In genomic region chr9:105827791-105828385, GRCm38 (mm10) we compare ENCODE assay signal across 9 mouse cellular contexts. TPM values are rescaled to one million over a fixed set of nuclear protein-coding genes. Genes with fewer than 3 reads are reported as not detected.
DNase-seq lines count a peak whose midpoint lies in the region; ATAC-seq lines count a peak whose summit lies in the region.
"Had no signal": no experiment of that assay in that cellular context is flagged by ENCODE, and none has a peak within 500 bp of the region (broad histone marks: within the 10 kb centered on the region; RNA-seq: fewer than 3 reads in every experiment).

TSS of gene Col6a6 (minus strand) at chr9:105828160.

- ATAC-seq in forebrain, embryonic 11.5 days (replicated peaks; ENCODE audit: low FRiP score): no peak
- ATAC-seq in forebrain, embryonic 16.5 days: no peak
- ATAC-seq in forebrain, embryonic 14.5 days: no peak
- ATAC-seq in hindbrain, embryonic 11.5 days (ENCODE audit: low FRiP score): no peak
- ATAC-seq in midbrain, embryonic 14.5 days (ENCODE audit: low FRiP score, low TSS enrichment): no peak
- no peak for ATAC-seq in inflammation-experienced regulatory T-cells, adult 6 months

- H3K9ac ChIP-seq in forebrain, embryonic 11.5 days (ENCODE audit: low read length): no peak within 1 kb of the TSS
- H3K9ac ChIP-seq in forebrain, embryonic 16.5 days (replicated peaks; ENCODE audit: low read depth, low read length): no peak within 1 kb of the TSS
- H3K9ac ChIP-seq in forebrain, embryonic 14.5 days (ENCODE audit: low read length): no peak within 1 kb of the TSS
- no peak within 1 kb of the TSS for H3K9ac ChIP-seq in hindbrain, embryonic 11.5 days (ENCODE audit: low read depth, low read length)
- no peak within 1 kb of the TSS for H3K9ac ChIP-seq in midbrain, embryonic 14.5 days (replicated peaks; ENCODE audit: low read length)

- H3K27ac ChIP-seq in forebrain, embryonic 11.5 days (ENCODE audit: low read depth, low read length): no peak within 1 kb of the TSS
- H3K27ac ChIP-seq in forebrain, embryonic 16.5 days (ENCODE audit: low read length): no peak within 1 kb of the TSS
- no peak within 1 kb of the TSS for H3K27ac ChIP-seq in forebrain, embryonic 14.5 days (ENCODE audit: low read depth, low read length)
- H3K27ac ChIP-seq in hindbrain, embryonic 11.5 days (ENCODE audit: low read depth, low read length): no peak within 1 kb of the TSS
- H3K27ac ChIP-seq in midbrain, embryonic 14.5 days (replicated peaks; ENCODE audit: low read depth, low read length): no peak within 1 kb of the TSS

- no peaks in the 10 kb centered on the region; the same call in 1 of the 2 replicates for H3K4me1 ChIP-seq in forebrain, embryonic 11.5 days (replicated peaks; ENCODE audit: control insufficient read depth, insufficient read depth, low read length)
- 0 out of 2 replicates have a peak, but pooled peaks cover 3% of the 10 kb centered on the region for H3K4me1 ChIP-seq in forebrain, embryonic 16.5 days (replicated peaks; ENCODE audit: control insufficient read depth, insufficient read depth, low read length)
- no peaks in the 10 kb centered on the region; the same call in 1 of the 2 replicates for H3K4me1 ChIP-seq in forebrain, embryonic 14.5 days (ENCODE audit: control insufficient read depth, insufficient read depth, low read length)
- no peaks in the 10 kb centered on the region for H3K4me1 ChIP-seq in hindbrain, embryonic 11.5 days (replicated peaks; ENCODE audit: control insufficient read depth, insufficient read depth, low read length)
- no peaks in the 10 kb centered on the region for H3K4me1 ChIP-seq in midbrain, embryonic 14.5 days (ENCODE audit: control insufficient read depth, insufficient read depth, low read length)

- peak; percentile 51 for DNase-seq in forebrain, embryonic 11.5 days (ENCODE audit: low spot score)
- no peak for DNase-seq in forebrain, embryonic 14.5 days (ENCODE audit: low spot score)
- DNase-seq in hindbrain, embryonic 11.5 days (ENCODE audit: low spot score): no peak
- no peak for DNase-seq in midbrain, embryonic 14.5 days
- DNase-seq in thymus, postnatal 14 days: no peak
- DNase-seq in left cerebral cortex, postnatal 4 days: no peak

- no peak within 1 kb of the TSS for H3K4me3 ChIP-seq in forebrain, embryonic 11.5 days (ENCODE audit: low read depth, low read length)
- H3K4me3 ChIP-seq in forebrain, embryonic 16.5 days (replicated peaks; ENCODE audit: low read length): no peak within 1 kb of the TSS
- H3K4me3 ChIP-seq in forebrain, embryonic 14.5 days (ENCODE audit: low read depth, low read length): no peak within 1 kb of the TSS
- H3K4me3 ChIP-seq in hindbrain, embryonic 11.5 days (ENCODE audit: low read depth, low read length): no peak within 1 kb of the TSS
- H3K4me3 ChIP-seq in midbrain, embryonic 14.5 days (replicated peaks; ENCODE audit: low read depth, low read length): no peak within 1 kb of the TSS

- H3K4me2 ChIP-seq in forebrain, embryonic 11.5 days (ENCODE audit: low read depth, low read length, severe bottlenecking): peak within 1 kb of the TSS; percentile 27; the same call in 1 of the 2 replicates
- H3K4me2 ChIP-seq in forebrain, embryonic 16.5 days (ENCODE audit: low read length): no peak within 1 kb of the TSS
- H3K4me2 ChIP-seq in forebrain, embryonic 14.5 days (ENCODE audit: low read length): 0 out of 2 replicates have a peak within 1 kb of the TSS, but pooled peaks have one; percentile 7
- 0 out of 2 replicates have a peak within 1 kb of the TSS, but pooled peaks have one; percentile 4 for H3K4me2 ChIP-seq in hindbrain, embryonic 11.5 days (replicated peaks; ENCODE audit: low read depth, low read length)
- peak within 1 kb of the TSS; percentile 24; the same call in 1 of the 2 replicates for H3K4me2 ChIP-seq in midbrain, embryonic 14.5 days (ENCODE audit: low read length)

- 23% methylated on average over 20 of the region's 20 CpGs for WGBS in forebrain, embryonic 11.5 days
- 13% methylated on average over 17 of the region's 20 CpGs for WGBS in forebrain, embryonic 16.5 days
- 21% methylated on average over 19 of the region's 20 CpGs for WGBS in forebrain, embryonic 14.5 days
- 21% methylated on average over 20 of the region's 20 CpGs for WGBS in hindbrain, embryonic 11.5 days
- WGBS in midbrain, embryonic 14.5 days: 12% methylated on average over 20 of the region's 20 CpGs

- no peaks in the 10 kb centered on the region for H3K27me3 ChIP-seq in forebrain, embryonic 11.5 days (ENCODE audit: control insufficient read depth, insufficient read depth, low read length)
- no peaks in the 10 kb centered on the region for H3K27me3 ChIP-seq in forebrain, embryonic 16.5 days (replicated peaks; ENCODE audit: control insufficient read depth, insufficient read depth, low read length)
- no peaks in the 10 kb centered on the region for H3K27me3 ChIP-seq in forebrain, embryonic 14.5 days (replicated peaks; ENCODE audit: control insufficient read depth, insufficient read depth, low read length)
- no peaks in the 10 kb centered on the region for H3K27me3 ChIP-seq in hindbrain, embryonic 11.5 days (ENCODE audit: control insufficient read depth, insufficient read depth, low read length)
- no peaks in the 10 kb centered on the region for H3K27me3 ChIP-seq in midbrain, embryonic 14.5 days (ENCODE audit: control insufficient read depth, insufficient read depth, low read length)

- H3K36me3 ChIP-seq in forebrain, embryonic 11.5 days (ENCODE audit: control insufficient read depth, insufficient read depth, low read length): no peaks in the 10 kb centered on the region
- no peaks in the 10 kb centered on the region for H3K36me3 ChIP-seq in forebrain, embryonic 16.5 days (ENCODE audit: control insufficient read depth, insufficient read depth)
- no peaks in the 10 kb centered on the region for H3K36me3 ChIP-seq in forebrain, embryonic 14.5 days (ENCODE audit: control insufficient read depth, insufficient read depth, low read length)
- H3K36me3 ChIP-seq in hindbrain, embryonic 11.5 days (ENCODE audit: control insufficient read depth, insufficient read depth, low read length): no peaks in the 10 kb centered on the region
- H3K36me3 ChIP-seq in midbrain, embryonic 14.5 days (ENCODE audit: control insufficient read depth, insufficient read depth, low read length): no peaks in the 10 kb centered on the region

- no peaks in the 10 kb centered on the region for H3K9me3 ChIP-seq in forebrain, embryonic 11.5 days (ENCODE audit: control insufficient read depth, low read length)
- H3K9me3 ChIP-seq in forebrain, embryonic 16.5 days (ENCODE audit: control insufficient read depth, low read length): no peaks in the 10 kb centered on the region
- H3K9me3 ChIP-seq in forebrain, embryonic 14.5 days (replicated peaks; ENCODE audit: control insufficient read depth, low read length): no peaks in the 10 kb centered on the region
- H3K9me3 ChIP-seq in hindbrain, embryonic 11.5 days (ENCODE audit: control insufficient read depth, low read length): no peaks in the 10 kb centered on the region
- H3K9me3 ChIP-seq in midbrain, embryonic 14.5 days (ENCODE audit: control insufficient read depth, low read length): no peaks in the 10 kb centered on the region

- intact Hi-C loops in left cerebral cortex, postnatal 4 days (cut with DNase I): no loop called here

RNA-seq across cellular contexts. Expression of gene Col6a6, which starts in this region (rescaled TPM):
- 0.09 TPM in 1 of 2 replicates, not detected in the other for polyA plus RNA-seq in forebrain, embryonic 11.5 days (2014; fragmentation: Nextera tagmentation; extraction: Ambion mirVana)
- polyA plus RNA-seq in forebrain, embryonic 16.5 days (2015; fragmentation: Nextera tagmentation; extraction: Ambion mirVana): 0.04 TPM in 2 replicates
- polyA plus RNA-seq in forebrain, embryonic 14.5 days (2014; fragmentation: Nextera tagmentation; extraction: Ambion mirVana): 0.05 TPM in 1 of 2 replicates, not detected in the other
- polyA plus RNA-seq in hindbrain, embryonic 11.5 days (2014; fragmentation: Nextera tagmentation; extraction: Ambion mirVana): 0.06 and 0.09 TPM in 2 replicates
- polyA plus RNA-seq in midbrain, embryonic 14.5 days (2014; fragmentation: Nextera tagmentation; extraction: Ambion mirVana): 0.08 and 0.09 TPM in 2 replicates
- polyA plus RNA-seq in inflammation-experienced regulatory T-cells, adult 6 months (2017; shearing (Covaris generic)): under 1 TPM in 1 of 3 experiments, not detected in 2; 0.05 TPM
- total RNA-seq in left cerebral cortex, postnatal 4 days (2021): under 1 TPM; 0.22 to 0.42 TPM
- total RNA-seq: megakaryocyte progenitor cell, adult 5-6 weeks had no signal

Comparison
In these comparisons a context has a peak if more than half of its experiments do, and no peak if none do; other contexts are left out.
1. Peak in DNase-seq and H3K4me2 ChIP-seq in forebrain, embryonic 11.5 days; RNA of the gene not detected or under 1 TPM.